Mouse (Mus musculus) stomach, postnatal 0 days (tissue): ENCODE data around the gene Slc34a1. TPM values are rescaled to one million over a fixed set of nuclear protein-coding genes. Genes with fewer than 3 reads are reported as not detected.

Experiments
- ATAC-seq: fragments of 200-750 bp; cut with Nextera tagmentation; 2 replicates; pipeline ENCODE4 v1.8.0; 2017; ENCODE audit not compliant: low FRiP score, low TSS enrichment
- DNase-seq: peaks from one replicate; pipeline ENCODE4 v3.0.0-alpha.2; 2016; ENCODE audit warnings: low spot score
- H3K27ac ChIP-seq: fragments of 300-500 bp; sonication (generic); replicated peaks from 2 replicates; pipeline ENCODE4 v1.5.1; 2014; ENCODE audit warnings: mild to moderate bottlenecking, control low read depth
- H3K27me3 ChIP-seq: fragments of 300-500 bp; sonication (generic); 2 replicates; pipeline ENCODE4 v1.6.1; 2014; ENCODE audit warnings: low read length; ENCODE audit not compliant: control insufficient read depth, insufficient read depth
- H3K36me3 ChIP-seq: fragments of 300-500 bp; sonication (generic); 2 replicates; pipeline ENCODE4 v1.6.1; 2014; ENCODE audit warnings: low read length, mixed read lengths; ENCODE audit not compliant: control insufficient read depth, insufficient read depth
- H3K4me1 ChIP-seq: fragments of 300-500 bp; sonication (generic); replicated peaks from 2 replicates; pipeline ENCODE4 v1.6.1; 2014; ENCODE audit warnings: antibody characterized with exemption; ENCODE audit not compliant: control insufficient read depth, insufficient read depth
- H3K4me2 ChIP-seq: fragments of 300-500 bp; sonication (generic); replicated peaks from 2 replicates; pipeline ENCODE4 v1.6.1; 2014; ENCODE audit warnings: low read depth, mild to moderate bottlenecking, control low read depth, moderate library complexity
- H3K4me3 ChIP-seq: fragments of 300-500 bp; sonication (generic); 2 replicates; pipeline ENCODE4 v1.5.1; 2014; ENCODE audit warnings: low read depth, low read length, control low read depth
- H3K9ac ChIP-seq: fragments of 300-500 bp; sonication (generic); 2 replicates; pipeline ENCODE4 v1.6.1; 2014; ENCODE audit warnings: mild to moderate bottlenecking, low read length, control low read depth, mixed read lengths
- H3K9me3 ChIP-seq: fragments of 300-500 bp; sonication (generic); 2 replicates; pipeline ENCODE4 v1.6.1; 2016; ENCODE audit warnings: low read length; ENCODE audit not compliant: control insufficient read depth
- CTCF ChIP-seq: IDR thresholded peaks from 2 replicates; pipeline ENCODE4 v1.5.1; 2016; ENCODE audit warnings: antibody characterized with exemption, low read depth, mild to moderate bottlenecking, moderate library complexity
- EP300 ChIP-seq: optimal IDR thresholded peaks from 2 replicates; pipeline ENCODE3; 2016; ENCODE audit warnings: antibody characterized with exemption
- WGBS: fragments of 180-500 bp; shearing (Covaris S2); extraction: QIAGEN DNeasy Blood & Tissue Kit; methylation state at CpG from one replicate; pipeline ENCODE4 v1.1.7; 2014; 5-methylcytosine and 5-hydroxymethylcytosine counted together
- polyA plus RNA-seq: library from polyadenylated mRNA; unstranded; fragments of >200 nt; fragmentation: Nextera tagmentation; extraction: Ambion mirVana; gene quantifications from 2 replicates; pipeline ENCODE4 v1.2.1, GENCODE M21; 2015

Slc34a1 gene
- polyA plus RNA-seq, 1 experiment from 2014 or later = not detected

DNA sequence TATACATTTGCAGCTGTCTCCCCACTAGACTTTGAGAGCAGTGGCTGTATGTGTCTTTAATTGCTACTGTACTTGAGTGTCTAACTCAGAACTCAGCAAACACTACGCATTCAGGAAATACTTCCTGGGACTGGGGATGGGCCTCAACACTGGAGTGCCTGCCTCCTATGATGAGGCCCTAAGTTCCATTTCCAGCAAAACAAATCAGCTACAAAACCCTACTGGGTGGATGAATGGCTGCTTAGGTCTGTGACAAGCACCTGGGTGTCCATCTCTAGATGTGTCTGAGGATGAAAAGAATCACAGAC is 2.0 kb downstream of the Slc34a1 start:
- Histone ChIP-seq H3K36me3 (no peaks in the 10 kb centered on the region), H3K9me3 (no peaks in the 10 kb centered on the region), H3K4me3 (no peak overlapping the region), H3K27me3 (no peaks in the 10 kb centered on the region), H3K4me2 (no peak overlapping the region), H3K4me1 (0 out of 2 replicates have a peak, but pooled peaks cover 3% of the 10 kb centered on the region), H3K27ac (no peak overlapping the region), H3K9ac (no peak overlapping the region)
- no peak for DNase-seq
- TF ChIP-seq CTCF = no peak
- ATAC-seq = 0 out of 2 replicates have a peak, but pooled peaks have one; percentile 18
- WGBS = 55% methylated on average over 1 of the region's 1 CpGs

DNA sequence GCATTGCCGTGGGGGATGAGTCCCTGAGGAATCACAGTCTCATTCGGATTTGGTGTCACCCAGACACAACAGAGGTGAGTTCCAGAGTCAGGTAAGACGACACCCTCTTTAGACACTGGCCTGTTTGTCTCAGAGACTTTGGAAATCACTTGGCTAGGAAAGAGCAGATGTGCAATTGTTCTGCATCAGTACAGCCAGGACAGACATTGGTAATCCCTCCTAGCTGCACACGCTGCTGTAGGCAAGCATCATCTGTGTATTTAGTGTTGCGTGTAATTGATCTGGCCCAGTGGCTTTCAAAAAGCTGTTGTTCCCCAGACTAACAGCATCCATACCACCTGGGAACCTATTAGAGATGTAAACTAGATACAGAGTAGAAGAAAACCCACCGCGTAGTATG is 5.3 kb downstream of the Slc34a1 start:
- H3K4me2 ChIP-seq = no peak overlapping the region
- H3K36me3 ChIP-seq = no peaks in the 10 kb centered on the region
- 71% methylated on average over 7 of the region's 7 CpGs for WGBS
- ATAC-seq = no peak
- no peaks in the 10 kb centered on the region for H3K27me3 ChIP-seq
- no peak overlapping the region for H3K4me3 ChIP-seq
- DNase-seq = no peak
- H3K9ac ChIP-seq = no peak overlapping the region
- H3K4me1 ChIP-seq = 0 out of 2 replicates have a peak, but pooled peaks cover 3% of the 10 kb centered on the region
- no peaks in the 10 kb centered on the region for H3K9me3 ChIP-seq
- no peak overlapping the region for H3K27ac ChIP-seq
- TF ChIP-seq CTCF (no peak), EP300 (no peak)

DNA sequence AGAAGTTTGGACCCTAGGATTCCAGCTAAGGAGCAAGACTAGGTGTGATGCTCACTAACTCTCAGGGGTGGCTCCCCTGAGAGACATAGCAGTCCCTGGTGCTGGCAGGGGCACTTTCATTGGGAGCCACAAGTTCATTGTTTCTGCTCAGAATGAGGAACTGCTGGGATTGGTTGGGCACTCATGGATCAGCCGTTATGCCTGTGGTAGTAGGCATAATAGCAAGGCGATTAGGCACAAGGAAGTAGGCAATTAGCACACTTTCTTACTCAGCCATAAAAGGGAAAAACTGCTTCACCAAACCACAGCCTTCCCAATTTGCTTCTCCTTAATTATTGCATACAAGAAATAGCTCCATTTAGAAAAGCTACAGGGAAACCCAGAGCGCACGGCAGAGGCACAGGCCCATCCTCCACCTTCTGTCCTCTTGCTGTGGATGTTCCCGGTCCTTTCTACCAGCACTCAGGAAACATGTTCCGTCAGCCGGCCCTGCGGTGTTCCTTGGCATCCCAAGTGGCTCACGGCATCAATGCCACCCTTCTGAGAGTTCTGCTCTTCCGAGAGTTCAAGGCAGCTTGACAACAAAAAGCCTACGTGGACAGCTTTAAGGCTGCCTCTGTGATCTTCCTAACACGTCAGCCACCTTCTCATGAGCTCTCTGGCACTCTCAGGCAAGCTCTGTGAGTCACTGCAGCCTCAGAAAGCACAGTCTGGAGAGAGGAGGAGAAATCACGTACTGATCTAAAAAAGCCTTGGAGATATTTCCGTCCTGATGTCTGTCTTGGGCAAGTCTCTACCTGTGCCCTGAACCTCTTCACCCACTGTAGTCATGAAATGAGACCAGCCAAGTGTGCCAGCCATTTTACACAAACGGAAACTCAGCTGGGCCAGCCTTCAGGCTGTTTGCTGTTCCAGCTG is 6.2 kb downstream of the Slc34a1 start:
- H3K9ac ChIP-seq = no peak overlapping the region
- WGBS = 61% methylated on average over 15 of the region's 15 CpGs
- ATAC-seq (no peak), DNase-seq (no peak)
- no peaks in the 10 kb centered on the region for H3K36me3 ChIP-seq
- H3K4me2 ChIP-seq = no peak overlapping the region
- no peaks in the 10 kb centered on the region for H3K9me3 ChIP-seq
- H3K4me1 ChIP-seq = 0 out of 2 replicates have a peak, but pooled peaks cover 3% of the 10 kb centered on the region
- no peak for TF ChIP-seq EP300
- TF ChIP-seq CTCF = no peak
- no peak overlapping the region for H3K4me3 ChIP-seq
- H3K27ac ChIP-seq = 0 out of 2 replicates have a peak overlapping the region, but pooled peaks have one; percentile 49
- no peaks in the 10 kb centered on the region for H3K27me3 ChIP-seq

DNA sequence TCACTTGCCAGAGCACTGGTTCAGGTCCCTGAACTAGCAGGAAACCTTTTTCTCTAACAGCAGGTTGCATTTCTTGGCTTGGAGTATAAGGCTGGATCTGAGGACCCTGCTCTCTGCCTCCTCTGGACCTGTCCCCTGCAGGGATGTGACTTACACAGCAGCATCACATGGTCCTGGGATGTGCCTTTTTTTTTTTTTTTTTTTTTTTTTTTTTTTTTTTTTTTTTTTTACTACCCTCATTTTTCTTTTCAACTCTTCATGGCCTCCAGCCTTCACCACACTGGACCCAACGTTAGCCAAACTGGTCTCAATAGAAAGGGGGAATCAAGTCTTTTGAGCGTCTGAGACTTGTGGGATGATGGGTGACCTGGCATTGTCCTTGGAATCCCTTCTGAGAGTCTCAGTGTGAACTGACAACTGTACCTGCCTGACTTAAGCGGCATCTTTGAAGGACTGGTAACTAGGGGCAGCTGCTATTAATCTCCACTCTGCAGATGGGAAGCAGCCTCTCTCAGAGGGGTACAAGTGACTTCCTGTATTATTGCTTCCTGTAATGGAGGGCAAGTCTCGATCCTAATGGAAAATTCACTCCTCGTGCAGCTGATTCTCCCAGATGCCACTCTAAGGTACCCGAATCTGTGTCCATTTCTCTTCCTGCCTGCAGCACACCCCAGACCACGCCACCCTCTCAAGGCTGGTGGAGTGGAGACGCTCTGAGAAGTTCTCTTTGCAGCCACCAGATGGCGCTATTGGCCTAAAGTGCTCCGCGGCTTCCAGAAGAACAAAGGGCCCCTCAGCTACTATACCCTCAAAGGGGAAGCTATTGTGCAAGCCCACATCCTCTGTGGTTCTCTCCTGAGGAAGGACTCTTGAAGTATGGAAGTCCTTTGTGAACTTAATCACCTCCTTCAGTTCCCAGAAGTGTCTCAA is 7.1 kb downstream of the Slc34a1 start:
- Histone ChIP-seq H3K36me3 (no peaks in the 10 kb centered on the region), H3K27me3 (no peaks in the 10 kb centered on the region), H3K4me1 (0 out of 2 replicates have a peak, but pooled peaks cover 3% of the 10 kb centered on the region), H3K9ac (no peak overlapping the region), H3K27ac (no peak overlapping the region), H3K9me3 (no peaks in the 10 kb centered on the region), H3K4me2 (no peak overlapping the region), H3K4me3 (no peak overlapping the region)
- 8% methylated on average over 11 of the region's 11 CpGs for WGBS
- TF ChIP-seq EP300 = no peak
- peak; percentile 95 for TF ChIP-seq CTCF
- DNase-seq (peak; percentile 69), ATAC-seq (peak; percentile 76)

DNA sequence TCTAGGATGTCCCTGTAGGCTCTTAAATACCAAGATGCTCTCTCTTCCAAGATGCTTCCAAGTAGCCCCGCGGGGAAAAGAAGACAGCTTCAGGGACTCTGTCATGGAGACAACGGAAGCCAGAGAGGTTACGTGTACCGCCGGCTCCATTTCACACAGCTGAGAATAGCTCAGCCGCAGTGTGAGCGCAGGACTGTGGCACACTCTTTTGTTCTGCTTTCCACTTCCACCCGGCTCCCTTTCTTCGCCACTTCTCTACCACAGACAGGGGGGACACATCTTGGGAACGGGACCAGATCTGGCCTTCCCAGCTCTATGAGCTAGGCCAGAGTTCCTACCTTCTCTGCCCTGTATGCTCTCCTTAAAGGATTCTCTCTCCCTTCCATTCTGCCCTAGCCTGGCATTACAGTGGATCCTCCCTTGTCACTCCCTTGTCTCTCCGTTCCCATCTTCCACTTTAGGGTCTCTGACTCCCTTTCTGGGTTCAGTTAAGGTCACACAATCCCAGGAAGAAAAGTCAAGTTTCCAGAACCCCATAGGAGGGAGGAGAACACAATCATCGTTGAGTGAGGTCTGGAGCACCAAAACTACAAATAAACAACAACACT is 7.9 kb downstream of the Slc34a1 start:
- no peak overlapping the region for H3K4me3 ChIP-seq
- DNase-seq = no peak
- H3K4me1 ChIP-seq = no peaks in the 10 kb centered on the region
- H3K9ac ChIP-seq = peak overlapping the region; percentile 8; the same call in 1 of the 2 replicates
- ATAC-seq = no peak
- H3K36me3 ChIP-seq = no peaks in the 10 kb centered on the region
- H3K4me2 ChIP-seq = no peak overlapping the region
- WGBS = 65% methylated on average over 13 of the region's 13 CpGs
- TF ChIP-seq CTCF (no peak), EP300 (no peak)
- no peak overlapping the region for H3K27ac ChIP-seq
- no peaks in the 10 kb centered on the region for H3K9me3 ChIP-seq
- no peaks in the 10 kb centered on the region for H3K27me3 ChIP-seq
